Mouse (Mus musculus): ENCODE data around the gene Wdr4. TPM values are rescaled to one million over a fixed set of nuclear protein-coding genes. Genes with fewer than 3 reads are reported as not detected.

Gene Wdr4
- polyA plus RNA-seq, 1 experiment, result 24.9 TPM

- Histone ChIP-seq H3K27ac (ENCODE audit: insufficient read depth, low read length) (no peak overlapping the region), H3K4me1 (ENCODE audit: control insufficient read depth, insufficient read depth, insufficient read length) (no peaks in the 10 kb centered on the region), H3K36me3 (ENCODE audit: control insufficient read depth, insufficient read depth, low read length) (no peaks in the 10 kb centered on the region), H3K4me3 (ENCODE audit: extremely low read depth, insufficient read depth, insufficient read length) (no peak overlapping the region), H3K27me3 (ENCODE audit: control insufficient read depth, insufficient read depth, low read length) (no peaks in the 10 kb centered on the region)
- no peak for DNase-seq (ENCODE audit: low read depth in 1 of 2, low spot score in 2 of 2)
- no peak for TF ChIP-seq POLR2A (IDR thresholded peaks at IDR 0.05; ENCODE audit: low read depth, low read length)
- TF ChIP-seq CTCF (IDR thresholded peaks at IDR 0.05; ENCODE audit: extremely low read depth, insufficient read depth, insufficient read length, insufficient replicate concordance), result no peak
- WGBS, result 89% methylated on average over 10 of the region's 10 CpGs
These were observed 33.1 kb downstream of the Wdr4 start for GRCm38 (mm10) chr17:31486616-31487198.

DNA sequence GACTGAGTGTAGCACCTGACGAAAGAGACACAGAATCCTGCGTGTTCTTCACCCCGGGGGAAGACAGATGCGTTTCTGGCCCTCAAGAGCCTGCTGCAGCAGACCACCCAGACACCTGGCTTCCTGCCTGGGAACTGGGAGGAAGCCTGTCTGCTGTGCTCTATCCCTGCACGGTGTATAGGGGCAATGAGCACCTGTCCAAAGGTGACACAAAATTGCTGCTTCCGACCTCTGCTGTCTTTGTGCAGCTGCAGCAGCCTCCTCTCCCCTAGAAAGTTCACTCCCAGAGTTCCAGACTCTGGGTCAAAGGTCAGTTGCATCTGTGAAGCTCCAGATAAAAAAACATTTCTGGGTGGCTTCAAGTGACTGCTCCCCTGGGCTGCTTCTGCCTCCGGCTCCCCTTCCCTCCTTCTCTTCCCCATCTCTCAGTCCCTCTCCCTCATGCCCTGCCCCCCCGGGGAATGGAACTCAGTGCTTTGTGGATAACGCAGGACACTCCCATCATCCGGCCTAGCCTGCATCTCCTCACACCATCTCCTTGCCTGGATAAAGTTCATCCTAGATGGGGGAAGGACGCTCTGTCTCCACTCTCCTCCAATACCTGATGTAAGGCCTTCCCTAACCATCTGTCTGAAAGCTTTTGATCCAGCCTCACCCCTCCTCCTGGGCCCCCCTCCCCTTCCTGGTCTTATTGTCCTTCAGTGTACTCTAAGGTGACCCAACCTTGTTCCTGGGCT lies 40.5 kb downstream of the Wdr4 start:
- no peak for DNase-seq (ENCODE audit: low read depth in 1 of 2, low spot score in 2 of 2)
- no peaks in the 10 kb centered on the region for H3K36me3 ChIP-seq (ENCODE audit: control insufficient read depth, insufficient read depth, low read length)
- no peaks in the 10 kb centered on the region for H3K4me1 ChIP-seq (ENCODE audit: control insufficient read depth, insufficient read depth, insufficient read length)
- no peak overlapping the region for H3K27ac ChIP-seq (ENCODE audit: insufficient read depth, low read length)
- H3K27me3 ChIP-seq (ENCODE audit: control insufficient read depth, insufficient read depth, low read length), result peaks cover 3% of the 10 kb centered on the region; the same call in 1 of the 2 replicates
- no peak for TF ChIP-seq CTCF (IDR thresholded peaks at IDR 0.05; ENCODE audit: extremely low read depth, insufficient read depth, insufficient read length, insufficient replicate concordance)
- TF ChIP-seq POLR2A (IDR thresholded peaks at IDR 0.05; ENCODE audit: low read depth, low read length), result no peak
- no peak overlapping the region for H3K4me3 ChIP-seq (ENCODE audit: extremely low read depth, insufficient read depth, insufficient read length)
- WGBS, result 71% methylated on average over 11 of the region's 11 CpGs

- Histone ChIP-seq H3K4me1 (ENCODE audit: control insufficient read depth, insufficient read depth, insufficient read length) (no peaks in the 10 kb centered on the region), H3K27me3 (ENCODE audit: control insufficient read depth, insufficient read depth, low read length) (peaks cover 3% of the 10 kb centered on the region; the same call in 1 of the 2 replicates), H3K27ac (ENCODE audit: insufficient read depth, low read length) (no peak overlapping the region), H3K4me3 (ENCODE audit: extremely low read depth, insufficient read depth, insufficient read length) (no peak overlapping the region), H3K36me3 (ENCODE audit: control insufficient read depth, insufficient read depth, low read length) (no peaks in the 10 kb centered on the region)
- no peak for DNase-seq (ENCODE audit: low read depth in 1 of 2, low spot score in 2 of 2)
- TF ChIP-seq CTCF (IDR thresholded peaks at IDR 0.05; ENCODE audit: extremely low read depth, insufficient read depth, insufficient read length, insufficient replicate concordance) (no peak), POLR2A (IDR thresholded peaks at IDR 0.05; ENCODE audit: low read depth, low read length) (no peak)
- 80% methylated on average over 7 of the region's 7 CpGs for WGBS
These were observed 41.2 kb downstream of the Wdr4 start for GRCm38 (mm10) chr17:31478606-31479005.

DNA sequence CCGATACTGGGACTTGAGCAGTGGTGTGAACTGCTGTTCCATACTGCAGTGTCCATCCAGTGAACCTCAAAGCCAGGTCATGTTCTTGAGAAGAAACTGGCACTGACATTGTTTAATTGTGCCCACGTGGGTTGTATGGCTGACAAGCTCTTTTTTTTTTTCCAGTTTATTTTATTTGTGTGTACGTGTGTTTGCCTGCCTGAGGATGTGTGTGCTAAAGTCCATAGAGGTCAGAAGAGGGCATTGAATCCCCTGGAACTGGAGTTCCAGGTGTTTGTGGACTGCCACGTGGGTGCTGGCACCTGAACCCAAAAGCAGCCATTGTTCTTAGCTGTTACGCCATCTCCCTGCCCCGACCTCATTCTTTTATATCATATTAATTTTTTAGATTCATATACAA lies 45.4 kb downstream of the Wdr4 start:
- Histone ChIP-seq H3K27me3 (ENCODE audit: control insufficient read depth, insufficient read depth, low read length) (peaks cover 3% of the 10 kb centered on the region; the same call in 1 of the 2 replicates), H3K4me1 (ENCODE audit: control insufficient read depth, insufficient read depth, insufficient read length) (no peaks in the 10 kb centered on the region), H3K4me3 (ENCODE audit: extremely low read depth, insufficient read depth, insufficient read length) (no peak overlapping the region), H3K27ac (ENCODE audit: insufficient read depth, low read length) (no peak overlapping the region), H3K36me3 (ENCODE audit: control insufficient read depth, insufficient read depth, low read length) (no peaks in the 10 kb centered on the region)
- no peak for TF ChIP-seq CTCF (IDR thresholded peaks at IDR 0.05; ENCODE audit: extremely low read depth, insufficient read depth, insufficient read length, insufficient replicate concordance)
- TF ChIP-seq POLR2A (IDR thresholded peaks at IDR 0.05; ENCODE audit: low read depth, low read length), result no peak
- DNase-seq (ENCODE audit: low read depth in 1 of 2, low spot score in 2 of 2), result no peak
- 84% methylated on average over 6 of the region's 6 CpGs for WGBS

GRCm38 (mm10) chr17:31470766-31471418 lies 48.9 kb downstream of the Wdr4 start:
- TF ChIP-seq POLR2A (IDR thresholded peaks at IDR 0.05; ENCODE audit: low read depth, low read length), result no peak
- no peak for TF ChIP-seq CTCF (IDR thresholded peaks at IDR 0.05; ENCODE audit: extremely low read depth, insufficient read depth, insufficient read length, insufficient replicate concordance)
- H3K4me1 ChIP-seq (ENCODE audit: control insufficient read depth, insufficient read depth, insufficient read length), result no peaks in the 10 kb centered on the region
- no peaks in the 10 kb centered on the region for H3K27me3 ChIP-seq (ENCODE audit: control insufficient read depth, insufficient read depth, low read length)
- H3K27ac ChIP-seq (ENCODE audit: insufficient read depth, low read length), result no peak overlapping the region
- WGBS, result 86% methylated on average over 5 of the region's 5 CpGs
- H3K36me3 ChIP-seq (ENCODE audit: control insufficient read depth, insufficient read depth, low read length), result no peaks in the 10 kb centered on the region
- H3K4me3 ChIP-seq (ENCODE audit: extremely low read depth, insufficient read depth, insufficient read length), result no peak overlapping the region
- DNase-seq (ENCODE audit: low read depth in 1 of 2, low spot score in 2 of 2), result no peak

GRCm38 (mm10) chr17:31468496-31468895 lies 51.3 kb downstream of the Wdr4 start:
- Histone ChIP-seq H3K4me1 (ENCODE audit: control insufficient read depth, insufficient read depth, insufficient read length) (no peaks in the 10 kb centered on the region), H3K27me3 (ENCODE audit: control insufficient read depth, insufficient read depth, low read length) (no peaks in the 10 kb centered on the region), H3K36me3 (ENCODE audit: control insufficient read depth, insufficient read depth, low read length) (no peaks in the 10 kb centered on the region), H3K27ac (ENCODE audit: insufficient read depth, low read length) (no peak overlapping the region), H3K4me3 (ENCODE audit: extremely low read depth, insufficient read depth, insufficient read length) (no peak overlapping the region)
- 70% methylated on average over 5 of the region's 5 CpGs for WGBS
- TF ChIP-seq POLR2A (IDR thresholded peaks at IDR 0.05; ENCODE audit: low read depth, low read length), result no peak
- TF ChIP-seq CTCF (IDR thresholded peaks at IDR 0.05; ENCODE audit: extremely low read depth, insufficient read depth, insufficient read length, insufficient replicate concordance), result no peak
- no peak for DNase-seq (ENCODE audit: low read depth in 1 of 2, low spot score in 2 of 2)

Data from spleen, adult 2 months (tissue).